Mouse (Mus musculus) intestine, embryonic 15.5 days (tissue): Measurements from ENCODE around the gene Gss. TPM values are rescaled to one million over a fixed set of nuclear protein-coding genes. Genes with fewer than 3 reads are reported as not detected.

Experiments used
- ATAC-seq: fragments of 200-750 bp; cut with Nextera tagmentation; 2 replicates; pipeline ENCODE4 v1.8.0; 2017; ENCODE audit warnings: moderate TSS enrichment, moderate library complexity
- H3K27ac ChIP-seq: fragments of 300-500 bp; sonication (generic); 2 replicates; pipeline ENCODE4 v1.5.1; 2015; ENCODE audit warnings: mild to moderate bottlenecking, inconsistent platforms
- H3K27me3 ChIP-seq: fragments of 300-500 bp; sonication (generic); replicated peaks from 2 replicates; pipeline ENCODE4 v1.6.1; 2015; ENCODE audit warnings: inconsistent platforms
- H3K36me3 ChIP-seq: fragments of 300-500 bp; sonication (generic); 2 replicates; pipeline ENCODE4 v1.6.1; 2015; ENCODE audit warnings: inconsistent platforms
- H3K4me1 ChIP-seq: fragments of 300-500 bp; sonication (generic); replicated peaks from 2 replicates; pipeline ENCODE4 v1.6.1; 2015; ENCODE audit warnings: inconsistent platforms
- H3K4me2 ChIP-seq: fragments of 300-500 bp; sonication (generic); replicated peaks from 2 replicates; pipeline ENCODE4 v1.6.1; 2015; ENCODE audit warnings: mild to moderate bottlenecking, inconsistent platforms
- H3K4me3 ChIP-seq: fragments of 300-500 bp; sonication (generic); replicated peaks from 2 replicates; pipeline ENCODE4 v1.5.1; 2015; ENCODE audit warnings: inconsistent platforms
- H3K9ac ChIP-seq: fragments of 300-500 bp; sonication (generic); 2 replicates; pipeline ENCODE4 v1.6.1; 2015; ENCODE audit warnings: inconsistent platforms
- H3K9me3 ChIP-seq: fragments of 300-500 bp; sonication (generic); 2 replicates; pipeline ENCODE4 v1.6.1; 2016; ENCODE audit warnings: inconsistent platforms
- WGBS: fragments of 180-500 bp; shearing (Covaris S2); methylation state at CpG from one replicate; pipeline ENCODE4 v1.1.7; 2015; 5-methylcytosine and 5-hydroxymethylcytosine counted together
- polyA plus RNA-seq: library from polyadenylated mRNA; unstranded; fragments of >200 nt; fragmentation: Nextera tagmentation; extraction: Ambion mirVana; gene quantifications from 2 replicates; pipeline ENCODE4 v1.2.1, GENCODE M21; 2015

The Gss gene
- polyA plus RNA-seq, 1 experiment from 2014 or later, result 89.4 TPM

DNA sequence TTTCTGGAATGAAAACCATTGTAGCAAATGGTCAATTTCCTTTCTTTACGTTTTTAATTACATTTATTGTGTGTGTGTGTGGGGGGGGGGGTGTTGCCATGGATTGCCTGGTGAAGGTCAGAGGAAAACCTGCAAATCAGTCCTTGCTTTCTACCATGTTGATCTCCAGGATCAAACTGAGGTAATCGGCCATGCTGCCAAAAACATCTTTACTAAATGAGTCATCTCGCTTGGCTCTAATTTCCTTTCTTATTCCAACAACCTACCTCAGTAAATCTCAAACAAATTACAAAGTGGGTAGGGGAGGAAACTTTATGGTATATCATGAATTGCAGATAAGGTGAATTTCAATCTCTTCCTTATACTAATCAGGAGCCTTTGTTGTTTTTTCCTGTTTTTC is 4.5 kb downstream of the Gss start:
- Histone ChIP-seq H3K4me3 (no peak overlapping the region), H3K9me3 (no peaks in the 10 kb centered on the region), H3K9ac (no peak overlapping the region), H3K36me3 (no peaks in the 10 kb centered on the region), H3K4me2 (no peak overlapping the region), H3K4me1 (peaks cover 8% of the 10 kb centered on the region; the same call in 1 of the 2 replicates), H3K27me3 (no peaks in the 10 kb centered on the region), H3K27ac (no peak overlapping the region)
- WGBS, result 80% methylated on average over 3 of the region's 3 CpGs
- ATAC-seq, result no peak

- ATAC-seq, result peak; percentile 32; the same call in 1 of the 2 replicates
- H3K4me3 ChIP-seq, result no peak overlapping the region
- H3K9ac ChIP-seq, result no peak overlapping the region
- 71% methylated on average over 10 of the region's 10 CpGs for WGBS
- H3K27me3 ChIP-seq, result no peaks in the 10 kb centered on the region
- H3K9me3 ChIP-seq, result no peaks in the 10 kb centered on the region
- 0 out of 2 replicates have a peak, but pooled peaks cover 2% of the 10 kb centered on the region for H3K4me1 ChIP-seq
- no peaks in the 10 kb centered on the region for H3K36me3 ChIP-seq
- no peak overlapping the region for H3K4me2 ChIP-seq
- H3K27ac ChIP-seq, result no peak overlapping the region
Measured at GRCm38 (mm10) chr2:155585486-155585885, 7.1 kb downstream of the Gss start.

DNA sequence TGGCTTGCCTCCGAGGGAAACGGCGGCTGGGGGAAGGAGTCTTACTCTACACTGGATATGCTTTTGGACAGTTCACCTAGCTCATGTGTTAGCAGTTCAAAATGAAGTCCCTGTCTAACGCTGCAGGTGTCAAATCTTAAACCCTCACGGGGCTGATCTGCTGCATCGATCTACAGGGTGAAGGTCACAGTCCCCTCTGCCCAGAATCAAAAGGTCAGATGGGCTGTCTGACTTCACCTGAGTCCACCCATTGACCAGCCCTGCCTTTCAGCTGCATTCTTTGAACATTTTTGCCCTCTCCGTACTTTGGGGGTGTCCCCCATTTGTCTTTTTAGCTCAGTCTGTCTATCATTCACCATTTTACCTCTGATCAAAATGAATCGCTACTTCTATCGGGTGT is 7.5 kb downstream of the Gss start:
- Histone ChIP-seq H3K36me3 (no peaks in the 10 kb centered on the region), H3K4me1 (no peaks in the 10 kb centered on the region), H3K9ac (no peak overlapping the region), H3K9me3 (no peaks in the 10 kb centered on the region), H3K4me2 (no peak overlapping the region), H3K27ac (no peak overlapping the region), H3K27me3 (no peaks in the 10 kb centered on the region), H3K4me3 (no peak overlapping the region)
- ATAC-seq, result no peak
- 88% methylated on average over 9 of the region's 9 CpGs for WGBS

GRCm38 (mm10) chr2:155583927-155584530 is 8.6 kb downstream of the Gss start:
- no peak overlapping the region for H3K27ac ChIP-seq
- H3K9me3 ChIP-seq, result no peaks in the 10 kb centered on the region
- no peak overlapping the region for H3K9ac ChIP-seq
- no peak overlapping the region for H3K4me3 ChIP-seq
- H3K27me3 ChIP-seq, result no peaks in the 10 kb centered on the region
- H3K4me2 ChIP-seq, result no peak overlapping the region
- no peaks in the 10 kb centered on the region for H3K36me3 ChIP-seq
- no peaks in the 10 kb centered on the region for H3K4me1 ChIP-seq
- WGBS, result 46% methylated on average over 5 of the region's 5 CpGs
- ATAC-seq, result peak; percentile 26; the same call in 1 of the 2 replicates

DNA sequence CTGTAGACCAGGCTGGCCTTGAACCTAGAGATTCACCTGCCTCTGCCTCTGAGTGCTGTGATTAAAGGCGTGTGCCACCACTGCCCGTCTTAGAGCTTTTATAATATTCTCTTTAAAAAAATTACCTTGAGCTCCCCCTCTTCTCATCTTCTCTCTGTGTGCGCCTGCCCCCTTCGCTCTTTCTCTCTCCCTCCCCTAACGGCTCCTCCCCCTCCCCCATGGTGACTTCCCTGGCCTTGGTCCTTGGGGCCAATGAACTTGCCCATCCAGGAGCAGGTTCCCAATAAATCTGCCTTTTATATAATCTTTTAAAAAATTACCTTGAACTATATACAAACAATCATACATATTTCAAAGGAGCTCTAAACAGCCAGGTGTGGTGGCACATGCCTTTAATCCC is 9.6 kb downstream of the Gss start:
- WGBS, result 89% methylated on average over 5 of the region's 5 CpGs
- Histone ChIP-seq H3K27ac (no peak overlapping the region), H3K4me3 (no peak overlapping the region), H3K4me2 (no peak overlapping the region), H3K36me3 (no peaks in the 10 kb centered on the region), H3K9ac (no peak overlapping the region), H3K4me1 (no peaks in the 10 kb centered on the region), H3K27me3 (no peaks in the 10 kb centered on the region), H3K9me3 (no peaks in the 10 kb centered on the region)
- no peak for ATAC-seq

DNA sequence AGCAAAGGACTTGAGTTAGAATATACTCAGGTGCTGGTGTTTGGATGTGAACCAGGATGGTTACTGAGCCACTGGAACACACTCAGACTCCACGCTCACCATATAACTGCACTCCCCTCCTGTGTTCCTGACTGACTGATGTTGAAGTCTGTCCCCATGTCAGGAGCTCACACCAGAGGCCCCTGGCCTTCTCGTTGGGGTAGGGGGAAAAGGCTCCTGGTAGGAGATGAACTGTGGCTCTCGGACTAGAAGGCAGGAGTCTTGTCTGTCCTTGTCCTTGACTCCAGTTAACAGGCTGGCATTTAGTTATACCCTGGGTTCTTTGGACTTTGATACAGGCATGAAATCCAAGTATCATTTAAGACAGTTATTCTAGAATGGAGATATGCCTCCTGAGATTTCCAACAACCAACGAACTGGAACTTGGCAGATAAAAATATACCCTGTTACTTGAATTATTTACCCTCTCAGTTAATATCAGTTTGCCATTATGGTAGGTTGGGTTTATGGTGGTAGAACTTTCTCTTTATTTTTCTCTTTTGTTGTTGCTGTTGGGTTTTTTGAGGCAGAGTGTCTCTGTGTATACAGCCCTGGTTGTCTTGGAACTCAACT is 10.1 kb downstream of the Gss start:
- Histone ChIP-seq H3K27me3 (no peaks in the 10 kb centered on the region), H3K4me1 (no peaks in the 10 kb centered on the region), H3K4me3 (no peak overlapping the region), H3K27ac (no peak overlapping the region), H3K9me3 (no peaks in the 10 kb centered on the region), H3K9ac (no peak overlapping the region), H3K4me2 (no peak overlapping the region), H3K36me3 (no peaks in the 10 kb centered on the region)
- no peak for ATAC-seq
- 74% methylated on average over 4 of the region's 4 CpGs for WGBS

DNA sequence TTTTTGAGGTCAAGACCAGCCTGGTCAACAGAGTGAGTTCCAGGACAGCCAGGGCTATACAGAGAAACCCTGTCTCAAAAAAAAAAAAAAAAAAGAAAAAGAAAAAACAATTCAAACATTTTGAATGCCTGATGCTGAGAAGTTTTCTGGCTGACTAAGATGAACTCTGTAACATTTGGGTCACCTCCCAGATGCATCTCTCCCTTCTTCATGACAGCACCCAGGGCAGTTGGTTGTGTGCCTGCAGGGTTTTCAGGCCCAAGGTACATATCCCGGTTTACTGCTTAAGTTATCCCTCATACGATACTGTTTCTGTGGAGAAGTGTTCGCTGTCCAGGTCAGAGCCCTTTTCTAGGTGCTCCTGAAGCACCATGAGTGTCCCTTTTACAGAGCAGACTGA is 12.3 kb downstream of the Gss start:
- no peaks in the 10 kb centered on the region for H3K4me1 ChIP-seq
- no peaks in the 10 kb centered on the region for H3K27me3 ChIP-seq
- H3K36me3 ChIP-seq, result no peaks in the 10 kb centered on the region
- no peaks in the 10 kb centered on the region for H3K9me3 ChIP-seq
- no peak overlapping the region for H3K27ac ChIP-seq
- H3K4me2 ChIP-seq, result no peak overlapping the region
- ATAC-seq, result no peak
- H3K4me3 ChIP-seq, result no peak overlapping the region
- no peak overlapping the region for H3K9ac ChIP-seq
- 95% methylated on average over 3 of the region's 3 CpGs for WGBS

- Histone ChIP-seq H3K9me3 (no peaks in the 10 kb centered on the region), H3K36me3 (no peaks in the 10 kb centered on the region), H3K4me3 (no peak overlapping the region), H3K9ac (no peak overlapping the region), H3K4me2 (no peak overlapping the region), H3K27ac (no peak overlapping the region), H3K4me1 (no peaks in the 10 kb centered on the region), H3K27me3 (no peaks in the 10 kb centered on the region)
- no peak for ATAC-seq
- 75% methylated on average over 9 of the region's 9 CpGs for WGBS
Measured at GRCm38 (mm10) chr2:155576656-155577055, 16.0 kb downstream of the Gss start.

GRCm38 (mm10) chr2:155574700-155575099 is 17.9 kb downstream of the Gss start:
- Histone ChIP-seq H3K27me3 (no peaks in the 10 kb centered on the region), H3K27ac (no peak overlapping the region), H3K36me3 (no peaks in the 10 kb centered on the region), H3K9me3 (no peaks in the 10 kb centered on the region), H3K4me2 (no peak overlapping the region), H3K9ac (no peak overlapping the region), H3K4me3 (no peak overlapping the region), H3K4me1 (no peaks in the 10 kb centered on the region; the same call in 1 of the 2 replicates)
- ATAC-seq, result no peak
- 93% methylated on average over 4 of the region's 4 CpGs for WGBS

DNA sequence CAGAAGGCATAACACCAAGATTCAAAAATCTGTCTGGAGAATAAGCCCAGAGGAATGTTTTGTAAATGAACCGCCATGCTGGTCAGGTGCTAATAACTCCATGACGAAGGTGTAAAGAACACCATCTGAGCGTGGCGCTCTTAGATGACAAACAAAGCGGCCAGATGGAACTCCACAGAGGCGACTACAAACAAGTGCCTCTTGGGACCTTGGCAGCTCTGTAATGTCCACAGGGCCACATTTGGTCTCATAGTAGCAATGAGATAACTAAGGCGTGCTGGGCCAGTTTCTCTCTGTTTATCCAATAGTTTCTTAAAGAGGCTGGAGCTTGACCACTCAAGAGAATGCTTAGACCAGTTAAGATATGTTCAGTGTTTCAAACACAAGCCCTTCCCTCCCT is 18.6 kb downstream of the Gss start:
- H3K9me3 ChIP-seq, result no peaks in the 10 kb centered on the region
- 96% methylated on average over 7 of the region's 7 CpGs for WGBS
- no peak overlapping the region for H3K27ac ChIP-seq
- no peaks in the 10 kb centered on the region; the same call in 1 of the 2 replicates for H3K4me1 ChIP-seq
- H3K4me2 ChIP-seq, result no peak overlapping the region
- ATAC-seq, result no peak
- H3K4me3 ChIP-seq, result no peak overlapping the region
- no peak overlapping the region for H3K9ac ChIP-seq
- H3K36me3 ChIP-seq, result no peaks in the 10 kb centered on the region
- H3K27me3 ChIP-seq, result no peaks in the 10 kb centered on the region

- Histone ChIP-seq H3K36me3 (no peaks in the 10 kb centered on the region), H3K4me3 (no peak overlapping the region), H3K9me3 (no peaks in the 10 kb centered on the region), H3K4me2 (no peak overlapping the region), H3K4me1 (no peaks in the 10 kb centered on the region; the same call in 1 of the 2 replicates), H3K9ac (no peak overlapping the region), H3K27me3 (no peaks in the 10 kb centered on the region), H3K27ac (no peak overlapping the region)
- ATAC-seq, result no peak
- WGBS, result 84% methylated on average over 9 of the region's 9 CpGs
Measured at GRCm38 (mm10) chr2:155573001-155573400, 19.6 kb downstream of the Gss start.

DNA sequence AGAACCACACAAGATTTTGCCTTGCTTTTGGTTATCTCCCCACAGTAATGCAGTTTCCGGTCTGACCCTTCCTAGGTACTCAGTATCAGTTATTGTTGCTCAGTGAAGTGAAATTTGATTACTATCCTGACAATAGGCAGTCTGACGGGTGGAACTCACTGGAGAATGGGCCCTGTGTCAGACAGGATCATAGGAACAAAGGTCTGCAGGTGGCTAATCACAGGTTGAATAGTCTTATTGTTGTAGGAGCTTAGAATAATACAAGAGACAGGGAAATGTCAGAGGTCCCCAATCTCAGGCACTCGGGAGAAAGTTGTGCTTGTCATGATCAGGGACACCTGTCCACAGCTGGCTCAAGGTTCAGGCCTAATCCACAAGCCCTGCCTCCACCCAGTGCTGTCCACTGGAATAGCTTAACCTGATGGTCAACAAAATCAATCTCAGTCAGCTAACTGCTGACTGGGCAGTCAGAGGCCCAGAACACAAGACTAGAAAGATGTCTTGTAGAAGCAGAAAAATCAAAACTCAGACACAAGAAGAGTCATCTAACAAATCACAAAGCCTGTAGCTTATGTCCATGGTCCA is 23.3 kb downstream of the Gss start:
- Histone ChIP-seq H3K27me3 (no peaks in the 10 kb centered on the region), H3K27ac (no peak overlapping the region), H3K9ac (no peak overlapping the region), H3K4me2 (no peak overlapping the region), H3K4me1 (no peaks in the 10 kb centered on the region; the same call in 1 of the 2 replicates), H3K4me3 (no peak overlapping the region), H3K36me3 (peaks cover 6% of the 10 kb centered on the region), H3K9me3 (no peaks in the 10 kb centered on the region)
- 49% methylated on average over 3 of the region's 3 CpGs for WGBS
- no peak for ATAC-seq

DNA sequence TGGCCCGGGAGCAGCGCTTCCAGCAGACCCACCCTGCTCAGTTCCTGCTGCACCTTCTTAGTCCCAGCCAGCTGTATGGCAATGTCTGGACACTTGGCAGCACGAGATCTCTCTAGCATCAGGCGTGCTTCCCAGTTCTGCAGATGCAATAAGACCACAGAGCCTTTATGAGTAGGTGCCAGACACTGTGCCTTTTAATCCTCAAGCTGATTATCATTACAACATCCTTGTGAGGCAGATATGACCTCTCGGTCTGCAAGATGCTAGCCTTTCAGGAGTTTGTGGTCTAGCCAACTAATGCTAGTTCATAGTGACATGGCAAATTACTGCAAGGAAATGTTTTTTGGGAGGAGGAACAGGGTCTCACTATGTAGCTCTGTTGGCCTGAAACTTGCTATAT is 24.9 kb downstream of the Gss start:
- Histone ChIP-seq H3K4me2 (no peak overlapping the region), H3K9ac (no peak overlapping the region), H3K36me3 (peaks cover 6% of the 10 kb centered on the region), H3K4me3 (no peak overlapping the region), H3K4me1 (no peaks in the 10 kb centered on the region; the same call in 1 of the 2 replicates), H3K27ac (no peak overlapping the region), H3K27me3 (no peaks in the 10 kb centered on the region), H3K9me3 (no peaks in the 10 kb centered on the region)
- ATAC-seq, result no peak
- 81% methylated on average over 5 of the region's 5 CpGs for WGBS
